Comparison of ENCODE assay signal across 27 mouse cellular contexts in the genomic region with DNA sequence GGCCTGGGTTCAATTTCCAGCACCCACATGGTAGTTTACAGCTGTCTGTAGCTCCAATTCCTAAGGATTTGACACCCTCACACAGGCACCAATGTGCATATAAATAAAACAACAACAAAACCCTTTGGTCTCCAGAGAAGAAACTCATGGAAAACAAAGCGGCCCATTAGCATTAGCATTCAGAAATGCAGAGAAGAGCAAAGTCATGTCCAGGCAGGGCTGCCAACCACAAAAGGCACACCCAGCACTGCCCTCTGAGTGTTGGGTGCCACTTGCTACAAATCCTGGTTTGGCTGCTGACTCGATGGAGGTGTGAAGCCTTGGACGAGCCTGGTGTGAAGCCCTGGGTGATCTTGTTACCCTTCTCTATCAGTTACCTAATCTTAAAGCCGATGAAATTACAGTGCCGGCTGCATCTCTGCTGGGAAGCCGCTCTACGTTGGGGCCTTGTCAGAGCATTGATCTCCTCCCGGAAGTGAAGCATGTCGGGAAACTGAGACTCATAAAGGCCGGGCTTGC. TPM values are rescaled to one million over a fixed set of nuclear protein-coding genes. Genes with fewer than 3 reads are reported as not detected.
A peak's percentile ranks its signal among the peaks of the same experiment; 100 is the strongest.
DNase-seq lines count a peak whose midpoint lies in the region; ATAC-seq and TF ChIP-seq lines count a peak whose summit lies in the region.
"Had no signal": no experiment of that assay in that cellular context is flagged by ENCODE, and none has a peak within 500 bp of the region (broad histone marks: within the 10 kb centered on the region; RNA-seq: fewer than 3 reads in every experiment).

No protein-coding gene starts in this region.

- H3K9ac ChIP-seq in forebrain, postnatal 0 days, result no peak overlapping the region
- H3K9ac ChIP-seq: embryonic facial prominence, embryonic 13.5 days; forebrain, embryonic 12.5 days; forebrain, embryonic 15.5 days; hindbrain, embryonic 12.5 days; hindbrain, embryonic 15.5 days had no signal

- H3K9me3 ChIP-seq in forebrain, postnatal 0 days (ENCODE audit: low read length), result no peaks in the 10 kb centered on the region
- H3K9me3 ChIP-seq: embryonic facial prominence, embryonic 10.5 days; embryonic facial prominence, embryonic 13.5 days; forebrain, embryonic 12.5 days; forebrain, embryonic 15.5 days; G1E; hindbrain, embryonic 12.5 days; hindbrain, embryonic 15.5 days had no signal

- no peaks in the 10 kb centered on the region for H3K36me3 ChIP-seq in forebrain, postnatal 0 days (ENCODE audit: insufficient read depth)
- H3K36me3 ChIP-seq: embryonic facial prominence, embryonic 10.5 days; embryonic facial prominence, embryonic 13.5 days; forebrain, embryonic 12.5 days; forebrain, embryonic 15.5 days; G1E; hindbrain, embryonic 12.5 days; hindbrain, embryonic 15.5 days had no signal

- WGBS in forebrain, postnatal 0 days, result 91% methylated on average over 10 of the region's 10 CpGs
- 81% methylated on average over 10 of the region's 10 CpGs for WGBS in lung, adult 2 months

- ATAC-seq in forebrain, postnatal 0 days, result no peak
- ATAC-seq: activated CD4-positive, CD25-positive, alpha-beta regulatory T cell, adult 4 months; CD4-positive, CD25-positive, alpha-beta regulatory T cell, adult 4 months; forebrain, embryonic 15.5 days; intestine, postnatal 0 days; Patski had no signal

- intact Hi-C loops in gastrocnemius, postnatal 14 days (cut with DNase I; ENCODE audit: low total_unique reads), result no loop called here

- TF ChIP-seq CTCF in forebrain, postnatal 0 days (IDR thresholded peaks at IDR 0.05; ENCODE audit: low read depth), result no peak
- no peak for TF ChIP-seq CTCF in lung, adult 2 months (IDR thresholded peaks at IDR 0.05; ENCODE audit: insufficient read depth, low read length)

- H3K4me2 ChIP-seq in forebrain, postnatal 0 days (ENCODE audit: low read depth), result no peak overlapping the region
- H3K4me2 ChIP-seq: embryonic facial prominence, embryonic 13.5 days; forebrain, embryonic 12.5 days; forebrain, embryonic 15.5 days; heart, embryonic 11.5 days; hindbrain, embryonic 12.5 days; hindbrain, embryonic 15.5 days had no signal

- no peaks in the 10 kb centered on the region for H3K27me3 ChIP-seq in forebrain, postnatal 0 days (ENCODE audit: insufficient read depth, low read length)
- H3K27me3 ChIP-seq: embryonic facial prominence, embryonic 13.5 days; forebrain, embryonic 12.5 days; forebrain, embryonic 15.5 days; hindbrain, embryonic 12.5 days; hindbrain, embryonic 15.5 days; Patski had no signal

- H3K4me1 ChIP-seq in forebrain, postnatal 0 days (ENCODE audit: insufficient read depth), result no peaks in the 10 kb centered on the region
- H3K4me1 ChIP-seq in lung, adult 2 months (ENCODE audit: control insufficient read depth, insufficient read depth, low read length), result no peaks in the 10 kb centered on the region
- H3K4me1 ChIP-seq: forebrain, embryonic 12.5 days; forebrain, embryonic 15.5 days; hindbrain, embryonic 12.5 days; hindbrain, embryonic 15.5 days had no signal

- DNase-seq in gastrocnemius, postnatal 14 days, result peak; percentile 23
- no peak for DNase-seq in gastrocnemius, postnatal 10 days
- DNase-seq in R1 (ENCODE audit: low read depth, low spot score), result peak; percentile 51
- DNase-seq in skeletal muscle tissue, adult 2 months (ENCODE audit: low read depth, low spot score), result peak; percentile 78
- no peak for DNase-seq in forebrain, postnatal 0 days
- no peak for DNase-seq in lung, adult 2 months
- DNase-seq: adrenal gland, adult 8-10 months; adrenal gland, postnatal 25 days; cerebellum, adult 11-12 months; cerebellum, adult 8-10 months; cerebellum, postnatal 10 days; cerebellum, postnatal 36 days; embryo, embryonic 11 days; heart, adult 11 months had no signal

- no peak overlapping the region for H3K27ac ChIP-seq in forebrain, postnatal 0 days (ENCODE audit: low read depth, low read length)
- H3K27ac ChIP-seq: embryonic facial prominence, embryonic 10.5 days; embryonic facial prominence, embryonic 13.5 days; forebrain, embryonic 12.5 days; forebrain, embryonic 15.5 days; hindbrain, embryonic 12.5 days; hindbrain, embryonic 15.5 days had no signal

- TF ChIP-seq POLR2A in lung, adult 2 months (IDR thresholded peaks at IDR 0.05; ENCODE audit: borderline replicate concordance, extremely low read depth, low read depth, low read length), result no peak

- no peak overlapping the region for H3K4me3 ChIP-seq in forebrain, postnatal 0 days (ENCODE audit: low read depth, low read length)
- H3K4me3 ChIP-seq in lung, adult 2 months (replicated peaks; ENCODE audit: extremely low read depth, low read depth, low read length), result no peak overlapping the region
- H3K4me3 ChIP-seq: embryonic facial prominence, embryonic 10.5 days; embryonic facial prominence, embryonic 13.5 days; erythroblast, embryonic 14.5 days; forebrain, embryonic 12.5 days; forebrain, embryonic 15.5 days; hindbrain, embryonic 12.5 days; hindbrain, embryonic 15.5 days had no signal

RNA-seq across cellular contexts. Expression of a gene that starts 37.3 kb away (rescaled TPM):
- 1 to 10 TPM; 3.1 to 3.2 TPM for total RNA-seq in gastrocnemius, postnatal 14 days (2021)
- total RNA-seq in gastrocnemius, postnatal 10 days (2021), result 1 to 10 TPM; 3.6 to 5.7 TPM
- 17.3 and 20.4 TPM in 2 replicates for total RNA-seq in forebrain, postnatal 0 days (2014; rRNA removed)
- polyA plus RNA-seq in forebrain, postnatal 0 days (2015; fragmentation: Nextera tagmentation; extraction: Ambion mirVana), result 20.6 and 22.8 TPM in 2 replicates
- polyA plus RNA-seq in lung, adult 2 months (2012; rRNA removed), result 14.4 and 17.9 TPM in 2 replicates

Comparison
In these comparisons a context has a peak if more than half of its experiments do, and no peak if none do; other contexts are left out.
1. DNase-seq: peak in gastrocnemius, postnatal 14 days (single experiment), R1 (single experiment) and skeletal muscle tissue, adult 2 months (single experiment); none in gastrocnemius, postnatal 10 days (single experiment), forebrain, postnatal 0 days (single experiment) and lung, adult 2 months (single experiment).